Mouse (Mus musculus) thymus, postnatal 25 days (tissue): ENCODE data around the gene Nrsn2.

Source experiments
- DNase-seq: peaks from one replicate; pipeline ENCODE4 v3.0.0; 2022

Nrsn2 gene

DNA sequence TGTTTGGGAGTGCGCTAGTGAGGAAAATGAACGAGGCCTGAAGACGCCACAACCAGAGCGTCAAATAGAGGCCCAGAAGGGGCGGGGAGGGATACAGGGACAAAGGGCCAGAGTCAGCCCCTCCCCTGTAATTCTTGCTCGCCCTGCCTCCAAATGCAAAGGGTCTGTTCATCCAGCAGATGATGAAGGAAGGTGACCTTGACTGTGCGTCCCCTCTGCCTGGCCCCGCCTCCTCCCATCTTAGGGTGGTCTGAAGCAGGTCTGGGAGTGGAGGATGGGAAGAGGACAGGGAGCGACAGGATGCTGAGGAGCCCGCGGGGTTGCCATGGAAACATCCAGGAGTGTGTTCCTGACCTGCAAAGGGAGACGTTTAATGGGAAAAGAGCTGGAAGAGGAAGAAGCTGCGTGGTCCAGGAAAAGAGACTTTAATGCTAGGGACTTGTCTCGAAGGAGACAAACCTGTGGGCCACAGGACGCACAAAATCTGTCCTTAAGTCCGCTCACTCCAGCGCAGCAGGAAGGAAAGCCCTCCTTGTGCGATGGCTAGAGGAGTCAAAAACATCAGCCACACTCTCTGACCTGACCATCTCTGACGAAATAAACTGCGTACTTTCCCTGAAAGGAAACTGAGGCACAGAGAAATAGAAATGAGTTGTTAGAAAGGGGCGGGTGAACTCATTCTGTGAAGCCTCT lies 640 bp downstream of the Nrsn2 start:
- no peak for DNase-seq

DNA sequence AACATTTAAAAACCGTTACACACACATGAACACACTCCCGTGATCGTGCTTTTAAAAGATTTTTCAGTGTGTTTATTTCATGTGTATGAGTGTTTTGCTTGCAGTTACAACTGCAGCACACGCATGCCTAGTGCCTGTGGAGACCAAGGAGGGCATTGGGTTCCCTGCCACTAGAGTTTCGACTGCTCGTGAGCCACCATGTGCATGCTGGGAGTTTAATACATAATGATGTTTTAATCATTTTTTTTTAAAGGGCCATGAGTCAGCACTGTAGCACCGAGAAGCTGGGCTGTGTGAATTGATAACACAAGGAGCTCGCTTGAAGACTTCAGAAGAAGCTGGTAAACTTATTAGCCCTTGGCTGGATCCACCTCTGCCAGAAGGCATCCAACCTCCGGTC lies 2.9 kb downstream of the Nrsn2 start:
- no peak for DNase-seq

DNA sequence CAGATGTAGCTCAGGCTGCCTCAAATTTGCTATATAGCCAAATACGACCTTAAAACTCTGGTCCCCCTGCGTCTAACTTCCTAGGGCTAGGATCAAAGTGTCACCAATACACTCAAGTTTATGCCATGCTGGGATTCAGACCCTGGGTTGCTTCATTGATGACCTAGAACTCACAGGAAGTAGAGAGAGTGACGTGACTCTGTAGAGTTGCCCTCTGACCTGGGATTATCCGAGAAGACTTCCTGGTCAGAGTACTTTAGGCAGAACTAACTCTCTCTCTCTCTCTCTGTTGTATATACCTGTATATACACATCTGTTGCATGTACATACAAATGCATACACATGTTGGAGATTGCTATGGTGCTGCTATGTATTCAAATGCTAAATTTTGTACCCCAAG lies 3.8 kb downstream of the Nrsn2 start:
- no peak for DNase-seq

DNA sequence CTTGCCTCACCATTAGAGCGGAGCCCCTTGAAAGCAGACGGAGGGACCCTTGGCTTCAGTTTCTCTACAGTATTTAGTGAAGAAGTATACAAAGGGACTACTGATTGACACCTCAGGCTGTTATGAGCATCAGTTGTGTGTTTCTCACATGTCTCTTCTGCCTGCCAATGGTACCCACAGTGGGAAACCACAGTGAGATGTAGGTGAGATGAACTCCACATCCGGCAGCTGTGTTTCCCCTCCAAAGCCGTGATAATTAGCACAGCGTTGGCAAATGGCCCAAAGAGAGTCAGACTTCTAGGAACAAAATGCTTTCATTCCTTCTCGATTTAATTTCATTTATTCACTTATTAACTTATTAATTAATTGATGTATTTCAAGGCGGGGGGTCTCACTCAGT lies 4.3 kb downstream of the Nrsn2 start:
- peak; percentile 64 for DNase-seq

DNA sequence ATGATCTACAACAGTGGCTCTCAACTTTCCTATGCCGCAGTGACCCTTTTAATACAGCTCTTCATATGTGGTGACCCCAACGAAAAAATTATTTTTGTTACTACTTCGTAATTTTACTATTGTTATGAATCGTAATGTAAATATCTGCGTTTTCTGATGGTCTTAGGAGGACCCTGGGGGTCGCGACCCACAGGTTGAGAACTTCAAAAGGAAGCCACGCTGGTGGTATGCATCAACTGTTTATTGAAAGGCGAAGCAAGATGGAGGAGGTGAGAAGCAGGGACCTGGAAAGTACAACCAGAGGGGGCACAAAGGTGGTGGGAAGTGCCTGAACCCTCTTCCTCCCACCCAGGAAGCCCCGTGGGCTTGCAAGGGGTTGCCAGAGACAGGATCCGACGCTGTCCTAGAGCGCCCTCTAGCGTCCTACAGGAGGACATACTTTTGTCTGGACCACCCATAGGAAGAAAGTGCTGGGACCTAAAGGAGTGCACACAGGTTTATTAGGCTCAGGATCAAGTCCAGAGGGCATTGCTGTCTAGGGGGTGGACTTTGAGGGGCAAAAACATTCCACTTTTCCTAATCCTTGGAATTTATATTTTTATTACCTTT lies 7.8 kb downstream of the Nrsn2 start:
- DNase-seq, result peak; percentile 69

DNA sequence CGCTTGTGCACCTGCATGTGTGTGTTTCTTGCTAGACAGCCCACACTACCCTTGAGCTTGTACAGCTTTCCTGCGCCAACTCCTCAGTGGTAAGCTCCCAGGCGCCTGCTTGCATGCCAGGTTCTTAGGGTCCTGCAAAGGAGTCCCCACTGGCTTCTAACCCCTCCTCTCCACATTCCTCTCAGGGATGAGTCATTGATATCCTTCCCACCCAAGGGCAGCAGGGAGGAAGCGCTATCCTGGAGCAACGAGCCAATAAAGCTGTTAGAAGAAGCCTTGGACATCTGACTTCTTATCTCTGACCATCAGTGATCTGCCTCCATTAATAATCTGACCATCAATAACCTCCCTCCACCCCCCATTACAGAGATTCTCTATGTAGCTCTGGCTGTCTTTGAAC lies 8.5 kb downstream of the Nrsn2 start:
- DNase-seq, result no peak

DNA sequence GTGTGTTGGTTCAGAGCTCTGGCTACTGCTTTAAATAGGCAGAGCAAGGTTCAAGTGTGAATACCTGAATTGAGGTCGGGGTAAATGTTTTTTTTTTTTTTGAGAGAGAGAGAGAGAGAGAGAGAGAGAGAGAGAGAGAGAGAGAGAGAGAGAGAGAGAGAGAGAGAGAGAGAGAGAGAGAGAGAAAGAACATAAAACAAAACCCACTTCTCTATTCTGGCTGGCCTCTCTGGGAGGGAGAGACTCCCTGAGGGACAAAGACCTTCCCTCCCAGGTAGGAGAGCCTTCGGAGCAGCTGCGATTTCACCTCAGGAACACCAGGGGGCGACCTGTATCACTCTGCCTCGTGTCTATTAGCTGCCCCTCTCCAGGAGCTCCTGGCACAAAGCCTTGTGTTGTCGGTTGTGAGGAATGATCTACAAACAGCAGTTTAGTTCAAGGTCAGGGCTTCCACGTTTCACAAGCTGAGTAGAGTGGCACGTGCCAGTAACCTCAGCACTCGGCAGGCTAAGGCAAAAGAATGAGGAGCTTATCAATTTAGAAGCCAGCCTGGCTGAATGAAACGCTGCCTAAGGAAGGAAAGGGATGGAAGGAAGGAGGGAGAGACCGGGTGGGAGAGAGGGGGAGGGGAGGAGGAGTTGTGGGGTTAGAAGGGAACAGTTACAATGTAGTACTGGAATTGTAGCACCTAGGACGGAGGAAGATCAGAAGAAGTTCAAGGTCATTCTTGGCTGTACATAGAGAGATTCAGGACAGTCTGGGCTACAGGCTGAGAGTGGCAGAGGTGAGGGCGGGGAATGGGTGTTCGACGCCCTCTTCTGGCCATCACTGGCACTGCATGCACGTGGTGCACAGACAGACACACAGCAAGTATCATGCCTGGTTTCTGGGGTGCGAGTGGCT lies 12.9 kb downstream of the Nrsn2 start:
- DNase-seq, result peak; percentile 68

DNA sequence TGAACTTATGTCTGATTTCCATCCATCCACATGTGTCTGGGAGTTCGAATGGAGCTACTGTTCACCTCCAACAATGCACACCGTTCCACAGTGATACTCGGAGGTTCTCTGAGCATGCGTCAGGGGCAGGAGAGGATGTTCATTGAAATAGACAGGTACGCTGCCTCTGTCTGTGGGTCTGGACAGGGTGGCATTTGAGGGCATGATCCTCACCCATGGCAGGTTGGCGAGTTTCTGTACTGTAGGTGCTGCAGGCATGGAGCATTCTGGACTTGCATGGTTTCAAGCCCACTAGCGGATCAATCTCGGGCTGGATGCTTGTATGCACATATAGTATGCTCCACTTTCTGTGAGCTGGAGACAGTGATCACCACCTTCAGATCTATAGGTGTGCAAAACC lies 15.2 kb downstream of the Nrsn2 start:
- no peak for DNase-seq

DNA sequence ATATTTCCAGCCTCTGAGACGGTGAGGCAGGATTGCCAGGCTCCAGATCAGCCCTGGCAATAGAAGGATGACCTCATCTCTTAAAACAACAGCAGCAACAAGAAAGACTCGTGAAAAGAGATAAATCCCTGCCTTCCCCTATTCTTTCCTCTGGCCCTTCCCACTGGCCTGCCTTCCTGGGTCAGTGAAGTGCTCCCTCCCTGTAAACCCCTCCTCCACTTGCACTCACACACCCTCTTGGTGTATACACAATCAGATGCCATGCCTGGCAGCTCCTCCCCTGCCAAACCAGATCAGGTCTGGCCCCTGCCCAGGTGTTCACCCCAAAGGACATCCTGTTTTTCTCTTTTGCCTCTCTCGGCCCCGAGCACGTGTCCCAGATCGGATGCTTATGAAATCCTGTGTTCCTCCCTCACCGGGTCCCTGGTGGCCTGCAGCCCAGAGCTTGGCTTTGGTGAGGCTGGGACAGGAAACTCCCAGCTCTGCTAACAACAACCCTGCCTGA lies 16.1 kb downstream of the Nrsn2 start:
- peak; percentile 39 for DNase-seq

DNA sequence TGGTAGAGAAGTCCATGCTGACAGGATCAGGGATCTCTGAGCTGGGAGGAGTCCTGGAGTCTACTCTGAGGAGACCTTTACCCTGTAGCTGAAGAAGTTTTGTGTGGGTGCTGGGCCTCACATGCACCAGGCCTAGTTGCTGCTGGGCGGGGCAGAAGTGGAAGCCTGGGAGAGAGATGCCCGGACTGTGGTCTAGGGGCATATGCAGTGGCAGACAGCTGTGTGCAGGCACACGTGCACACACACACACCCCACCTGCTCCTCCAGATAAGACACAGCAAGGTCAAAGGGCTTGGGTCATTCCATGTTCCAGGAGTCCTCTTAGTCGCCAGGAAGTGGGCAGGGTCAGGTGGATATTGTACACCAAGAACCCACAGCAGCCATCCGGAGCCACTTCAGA lies 16.8 kb downstream of the Nrsn2 start:
- DNase-seq, result no peak

DNA sequence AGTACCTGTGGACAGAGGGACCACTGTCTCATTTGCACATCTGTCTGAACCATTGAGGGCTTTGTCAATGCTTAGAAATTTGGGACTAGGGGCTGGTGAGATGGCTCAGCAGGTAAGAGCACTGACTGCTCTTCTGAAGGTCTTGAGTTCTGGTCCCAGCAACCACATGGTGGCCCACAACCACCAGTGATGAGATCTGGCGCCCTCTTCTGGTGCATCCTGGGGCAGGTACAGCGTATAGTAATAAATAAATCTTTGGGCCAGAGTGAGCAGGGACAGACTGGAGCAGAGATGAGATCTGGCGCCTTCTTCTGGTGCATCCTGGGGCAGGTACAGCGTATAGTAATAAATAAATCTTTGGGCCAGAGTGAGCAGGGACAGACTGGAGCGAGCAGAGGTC lies 17.5 kb downstream of the Nrsn2 start:
- peak; percentile 32 for DNase-seq

DNA sequence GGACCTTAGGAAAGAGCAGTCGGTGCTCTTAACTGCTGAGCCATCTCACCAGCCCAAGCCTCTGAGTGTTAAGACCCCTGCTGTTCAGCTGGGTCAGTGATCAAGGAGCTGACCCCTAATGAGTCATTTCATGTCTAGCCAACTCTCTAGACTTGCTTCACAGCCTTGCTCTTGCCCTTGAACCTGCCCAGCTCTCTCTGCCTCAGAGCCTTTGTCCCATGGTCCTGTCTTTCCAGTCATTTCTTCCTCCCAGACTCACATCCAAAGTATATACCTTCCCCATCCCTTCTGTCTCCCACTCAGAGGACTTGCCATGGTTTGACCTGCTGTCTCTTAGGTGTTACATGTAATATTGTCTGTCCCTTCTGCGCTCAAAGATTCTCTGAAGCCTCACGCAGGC lies 19.2 kb downstream of the Nrsn2 start:
- no peak for DNase-seq

DNA sequence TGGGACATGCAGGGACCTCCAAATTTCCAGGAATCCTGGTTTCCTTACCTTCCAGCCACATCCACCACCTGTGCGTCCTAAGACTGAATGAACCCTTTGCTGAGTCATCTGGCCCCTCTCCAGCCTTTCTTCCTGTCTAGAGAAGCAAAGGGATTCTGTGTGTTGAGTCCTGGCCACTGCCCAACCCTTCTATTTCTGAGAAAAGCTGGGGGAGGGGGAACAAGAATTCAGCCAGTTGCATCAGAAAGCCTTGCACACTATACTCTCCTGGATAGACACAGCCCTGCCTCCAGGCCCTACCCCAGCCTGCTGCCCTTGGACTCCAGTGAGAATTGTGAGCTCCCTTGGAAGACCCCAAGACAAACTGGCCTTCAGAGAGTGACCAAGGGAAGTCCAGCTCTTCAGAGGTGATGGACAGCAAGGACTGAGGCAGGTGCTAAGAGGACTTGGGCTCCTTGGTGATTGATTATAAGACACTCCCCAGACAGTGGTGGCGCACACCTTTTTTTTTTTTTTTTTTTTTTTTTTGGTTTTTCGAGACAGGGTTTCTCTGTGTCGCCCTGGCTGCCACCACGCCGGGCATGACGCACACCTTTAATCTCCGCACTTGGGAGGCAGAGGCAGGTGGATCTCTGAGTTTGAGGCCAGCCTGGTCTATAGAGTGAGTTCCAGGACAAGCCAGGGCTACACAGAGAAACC lies 26.4 kb downstream of the Nrsn2 start:
- no peak for DNase-seq

DNA sequence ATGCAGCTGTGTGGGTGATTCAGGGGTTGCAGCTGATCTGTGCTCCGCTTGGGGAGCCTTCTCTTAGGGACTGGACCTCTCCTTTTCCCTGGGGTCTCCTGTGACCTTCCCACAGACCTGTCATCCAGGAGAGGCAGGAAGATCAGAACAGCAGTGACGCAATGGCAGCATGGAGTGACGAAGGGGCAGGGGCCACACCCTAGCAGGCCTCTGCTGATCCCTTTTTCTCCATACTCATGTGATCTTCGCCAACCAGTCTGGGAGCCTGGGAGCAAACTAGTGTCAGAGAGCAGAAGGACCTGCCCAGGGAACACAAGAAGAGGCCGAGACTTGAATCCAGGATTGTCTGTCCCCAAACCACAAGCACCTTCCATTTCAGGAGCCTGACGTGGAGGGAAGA lies 27.2 kb downstream of the Nrsn2 start:
- no peak for DNase-seq

DNA sequence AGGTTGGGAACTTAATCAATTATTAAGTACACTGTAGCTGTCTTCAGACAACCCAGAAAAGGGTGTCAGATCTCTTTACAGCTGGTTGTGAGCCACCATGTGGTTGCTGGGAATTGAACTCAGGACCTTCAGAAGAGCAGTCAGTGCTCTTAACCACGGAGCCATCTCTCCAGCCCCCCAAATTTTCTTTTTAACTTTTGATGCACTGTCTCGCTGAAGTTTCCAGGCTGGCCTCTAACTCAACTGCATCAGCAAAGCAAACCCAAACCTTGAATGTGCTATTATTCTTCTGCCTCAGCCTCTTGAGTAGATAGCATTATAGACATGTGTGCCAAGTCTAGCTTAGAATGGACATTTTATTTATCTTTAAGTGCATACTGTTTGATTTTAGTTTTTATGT lies 28.7 kb downstream of the Nrsn2 start:
- DNase-seq, result no peak

DNA sequence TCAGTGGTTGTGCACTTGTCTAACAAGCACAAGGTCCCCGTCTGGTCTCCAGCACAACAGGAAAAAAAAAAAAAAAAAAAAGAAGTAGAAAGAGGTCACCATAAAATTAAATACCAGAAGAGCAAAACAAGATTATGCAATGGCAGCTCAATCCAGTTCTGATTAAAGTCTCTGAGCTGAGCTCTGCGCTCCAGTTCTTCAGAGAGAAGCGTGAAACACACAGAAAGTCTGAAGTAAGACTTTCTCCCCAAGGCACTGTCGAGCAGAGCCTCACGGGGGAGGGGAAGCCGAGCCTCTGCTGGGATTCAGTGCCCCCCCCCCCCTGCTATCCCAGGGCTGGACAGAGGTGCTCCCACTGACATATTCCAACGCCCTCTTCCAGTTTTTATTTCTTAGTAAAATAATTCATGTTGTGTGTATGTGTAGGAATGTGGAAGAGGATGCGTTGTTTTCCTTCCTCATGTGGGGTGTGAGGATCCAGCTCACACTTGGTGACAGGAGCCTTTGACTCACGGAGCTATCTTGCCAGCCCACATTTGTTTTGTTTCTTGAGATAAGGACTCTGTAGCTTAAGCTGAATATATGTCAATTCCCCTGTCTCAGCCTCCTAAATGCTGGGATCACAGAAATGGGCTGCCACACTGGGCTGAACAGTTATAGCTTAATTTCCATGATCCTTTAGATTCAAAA lies 29.5 kb downstream of the Nrsn2 start:
- DNase-seq, result no peak

DNA sequence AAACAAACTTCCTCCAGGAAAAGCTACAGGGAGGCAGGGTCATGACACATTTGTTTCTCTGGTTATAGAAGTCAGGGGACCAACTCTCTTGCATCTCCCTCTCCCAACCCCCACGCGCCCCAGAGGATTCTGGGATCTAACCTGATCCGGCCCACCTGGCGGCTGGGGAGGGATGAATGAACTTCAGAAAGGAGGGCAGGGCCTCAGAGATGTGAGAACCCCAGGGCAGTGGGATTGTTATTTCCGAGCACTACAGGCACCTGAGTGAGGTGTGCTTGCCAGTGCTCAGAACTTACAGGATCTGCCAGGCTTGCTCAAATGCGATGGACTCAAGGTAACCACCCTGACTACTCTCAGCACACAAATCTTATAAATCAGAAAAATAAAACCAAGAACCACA lies 31.0 kb downstream of the Nrsn2 start:
- no peak for DNase-seq

DNA sequence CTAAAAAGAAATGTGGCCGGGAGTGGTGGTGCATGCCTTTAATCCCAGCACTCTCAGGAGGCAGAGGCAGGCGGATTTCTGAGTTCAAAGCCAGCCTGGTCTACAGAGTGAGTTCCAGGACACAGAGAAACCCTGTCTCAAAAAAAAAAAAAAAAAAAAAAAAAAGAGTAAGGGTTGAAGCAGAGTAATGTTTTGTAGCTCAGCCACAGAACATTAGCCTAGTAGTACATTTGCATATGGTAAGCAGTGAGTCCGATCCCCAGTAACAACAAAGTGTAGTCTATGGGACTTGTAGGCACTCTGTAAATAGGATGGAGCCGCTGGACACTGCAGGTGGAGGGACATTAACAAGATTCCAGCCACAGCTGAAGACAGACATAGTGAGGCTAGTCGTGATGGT lies 31.5 kb downstream of the Nrsn2 start:
- no peak for DNase-seq

DNA sequence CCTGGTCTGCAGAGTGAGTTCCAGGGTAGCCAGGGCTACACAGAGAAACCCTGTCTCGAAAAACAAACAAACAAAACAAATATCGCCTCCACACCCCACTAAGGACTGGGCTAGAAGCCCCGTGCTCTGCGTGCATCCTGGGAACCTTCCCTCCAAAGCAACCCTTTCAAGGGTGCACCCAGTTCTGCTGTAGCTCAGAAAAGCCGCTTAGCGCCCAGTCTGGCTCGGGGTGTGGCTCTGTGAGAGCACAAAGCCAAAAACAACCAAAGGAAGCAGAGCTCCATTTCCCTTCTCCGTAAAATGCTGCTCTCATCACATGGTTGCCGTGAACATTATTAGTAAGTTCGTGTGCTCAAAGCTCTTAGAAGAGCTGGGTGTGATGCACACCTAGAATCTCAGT lies 32.1 kb downstream of the Nrsn2 start:
- peak; percentile 26 for DNase-seq

DNA sequence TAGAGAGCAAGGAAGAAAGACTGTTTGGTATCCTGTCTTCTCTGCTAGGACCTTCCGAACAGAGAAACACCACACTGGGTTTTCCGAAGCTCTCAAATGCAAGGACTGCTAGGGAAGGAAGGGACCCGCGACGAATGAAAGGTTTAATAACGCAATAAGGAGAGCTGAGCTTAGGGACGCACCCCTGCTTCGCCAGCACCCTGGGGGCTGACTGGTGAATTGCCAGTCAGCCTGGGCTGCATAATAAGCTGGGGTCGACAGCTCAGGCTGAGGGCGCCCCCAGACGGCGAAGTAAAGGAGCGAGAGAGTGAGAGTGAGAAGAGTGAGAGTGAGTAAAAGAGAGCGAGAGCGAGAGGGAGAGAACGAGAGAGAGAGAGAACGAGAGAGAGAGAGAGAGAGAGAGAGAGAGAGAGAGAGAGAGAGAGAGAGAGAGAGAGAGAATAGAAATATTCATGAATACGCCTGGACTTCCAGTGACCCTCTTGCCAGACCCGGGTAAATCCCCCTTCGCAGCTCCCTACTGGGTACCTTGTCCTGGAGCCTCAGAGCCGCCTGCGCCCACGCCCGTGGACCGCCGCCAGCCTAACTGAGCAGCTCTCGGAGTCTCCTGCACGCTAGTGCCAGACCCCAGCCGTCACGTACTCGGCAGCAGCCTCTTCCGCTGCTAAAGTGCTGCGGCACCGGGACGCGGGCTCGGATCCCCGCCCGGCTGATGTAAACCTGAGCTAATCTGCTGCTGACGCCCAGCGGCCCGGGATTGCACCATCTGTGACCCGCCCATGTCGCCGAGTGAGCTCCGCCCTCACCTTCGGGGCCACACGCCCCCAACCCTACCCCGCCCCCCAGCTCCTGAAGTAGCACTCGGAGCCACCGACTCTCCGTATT lies 32.9 kb downstream of the Nrsn2 start, which contains the start of gene Trib3:
Trib3 (minus strand) TSS at position 704 of the 885 bp plus-strand sequence.
- DNase-seq, result peak; percentile 88

DNA sequence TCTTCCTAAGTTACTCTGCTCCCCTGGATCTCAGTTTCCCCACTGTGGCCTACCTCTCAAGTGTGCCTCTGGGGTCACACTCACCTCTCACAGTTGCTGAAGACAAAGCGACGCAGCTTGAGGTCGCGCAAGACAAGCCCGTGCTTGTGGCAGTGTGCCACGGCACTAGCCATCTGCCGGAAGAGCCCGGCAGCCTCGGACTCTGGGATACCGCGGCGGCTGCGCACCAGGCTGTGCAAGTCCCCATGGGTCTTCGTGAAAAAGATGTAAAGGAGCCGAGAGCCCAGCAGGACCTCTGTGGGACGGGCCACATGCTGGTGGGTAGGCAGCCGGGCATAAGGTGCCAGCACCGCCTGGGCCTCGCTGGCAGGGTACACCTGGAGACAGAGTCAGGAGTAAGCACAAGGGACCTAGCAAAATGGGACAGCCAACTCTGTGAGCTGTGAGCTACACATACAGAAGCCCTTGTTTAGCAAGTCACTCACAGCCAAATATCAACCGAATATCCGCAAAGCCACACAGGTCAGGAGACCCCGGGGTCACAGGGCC lies 36.7 kb downstream of the Nrsn2 start:
- no peak for DNase-seq
